1 mouse cellular context compared by ENCODE assay signal in the genomic region with DNA sequence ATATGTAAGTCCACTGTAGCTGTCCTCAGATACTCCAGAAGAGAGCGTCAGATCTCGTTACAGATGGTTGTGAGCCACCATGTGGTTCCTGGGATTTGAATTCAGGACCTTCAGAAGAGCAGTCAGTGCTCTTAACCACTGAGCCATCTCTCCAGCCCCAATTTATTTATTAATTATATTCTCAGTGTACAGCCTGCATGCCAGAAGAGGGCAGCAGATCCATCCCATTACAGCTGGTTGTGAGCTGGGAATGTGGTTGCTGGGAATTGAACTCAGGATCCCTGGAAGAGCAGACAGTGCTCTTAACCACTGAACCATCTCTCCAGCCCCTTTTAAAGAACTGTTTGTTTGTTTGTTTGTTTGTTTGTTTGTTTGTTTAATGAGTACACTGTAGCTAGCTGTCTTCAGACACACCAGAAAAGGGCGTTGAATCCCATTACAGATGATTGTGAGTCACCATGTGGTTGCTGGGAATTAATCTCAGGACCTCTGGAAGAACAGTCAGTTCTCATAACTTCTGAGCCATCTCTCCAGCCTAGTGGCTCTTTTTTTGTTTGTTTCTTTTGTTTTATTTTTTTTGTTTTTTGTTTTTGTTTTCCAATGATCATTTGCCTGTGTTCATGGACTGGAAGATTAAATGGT.
TF ChIP-seq lines count a peak whose summit lies in the region.

No protein-coding gene starts in this region.

TF ChIP-seq in MEL, 35 proteins besides CTCF, POLR2A, EP300 and RAD21:
- TF ChIP-seq CHD1 (IDR thresholded peaks at IDR 0.05; ENCODE audit: low read depth, low read length), result 0 out of 2 replicates have a peak, but pooled peaks have one; percentile 38
- peak; percentile 45 for TF ChIP-seq SMC3 (IDR thresholded peaks at IDR 0.05; ENCODE audit: low read depth, low read length)
